Mouse (Mus musculus) intestine, embryonic 15.5 days (tissue): ENCODE measurements around the gene Mvb12a. TPM values are rescaled to one million over a fixed set of nuclear protein-coding genes. Genes with fewer than 3 reads are reported as not detected.
"Not testable (repeated sequence)": the region's sequence is repeated elsewhere in the genome, so short reads cannot be mapped to it uniquely, and the experiment has no call there.

Source experiments
- ATAC-seq: fragments of 200-750 bp; cut with Nextera tagmentation; 2 replicates; pipeline ENCODE4 v1.8.0; 2017; ENCODE audit warnings: moderate TSS enrichment, moderate library complexity
- H3K27ac ChIP-seq: fragments of 300-500 bp; sonication (generic); 2 replicates; pipeline ENCODE4 v1.5.1; 2015; ENCODE audit warnings: mild to moderate bottlenecking, inconsistent platforms
- H3K27me3 ChIP-seq: fragments of 300-500 bp; sonication (generic); replicated peaks from 2 replicates; pipeline ENCODE4 v1.6.1; 2015; ENCODE audit warnings: inconsistent platforms
- H3K36me3 ChIP-seq: fragments of 300-500 bp; sonication (generic); 2 replicates; pipeline ENCODE4 v1.6.1; 2015; ENCODE audit warnings: inconsistent platforms
- H3K4me1 ChIP-seq: fragments of 300-500 bp; sonication (generic); replicated peaks from 2 replicates; pipeline ENCODE4 v1.6.1; 2015; ENCODE audit warnings: inconsistent platforms
- H3K4me2 ChIP-seq: fragments of 300-500 bp; sonication (generic); replicated peaks from 2 replicates; pipeline ENCODE4 v1.6.1; 2015; ENCODE audit warnings: mild to moderate bottlenecking, inconsistent platforms
- H3K4me3 ChIP-seq: fragments of 300-500 bp; sonication (generic); replicated peaks from 2 replicates; pipeline ENCODE4 v1.5.1; 2015; ENCODE audit warnings: inconsistent platforms
- H3K9ac ChIP-seq: fragments of 300-500 bp; sonication (generic); 2 replicates; pipeline ENCODE4 v1.6.1; 2015; ENCODE audit warnings: inconsistent platforms
- H3K9me3 ChIP-seq: fragments of 300-500 bp; sonication (generic); 2 replicates; pipeline ENCODE4 v1.6.1; 2016; ENCODE audit warnings: inconsistent platforms
- WGBS: fragments of 180-500 bp; shearing (Covaris S2); methylation state at CpG from one replicate; pipeline ENCODE4 v1.1.7; 2015; 5-methylcytosine and 5-hydroxymethylcytosine counted together
- polyA plus RNA-seq: library from polyadenylated mRNA; unstranded; fragments of >200 nt; fragmentation: Nextera tagmentation; extraction: Ambion mirVana; gene quantifications from 2 replicates; pipeline ENCODE4 v1.2.1, GENCODE M21; 2015

The Mvb12a gene
- polyA plus RNA-seq, 1 experiment from 2014 or later: 103 TPM

DNA sequence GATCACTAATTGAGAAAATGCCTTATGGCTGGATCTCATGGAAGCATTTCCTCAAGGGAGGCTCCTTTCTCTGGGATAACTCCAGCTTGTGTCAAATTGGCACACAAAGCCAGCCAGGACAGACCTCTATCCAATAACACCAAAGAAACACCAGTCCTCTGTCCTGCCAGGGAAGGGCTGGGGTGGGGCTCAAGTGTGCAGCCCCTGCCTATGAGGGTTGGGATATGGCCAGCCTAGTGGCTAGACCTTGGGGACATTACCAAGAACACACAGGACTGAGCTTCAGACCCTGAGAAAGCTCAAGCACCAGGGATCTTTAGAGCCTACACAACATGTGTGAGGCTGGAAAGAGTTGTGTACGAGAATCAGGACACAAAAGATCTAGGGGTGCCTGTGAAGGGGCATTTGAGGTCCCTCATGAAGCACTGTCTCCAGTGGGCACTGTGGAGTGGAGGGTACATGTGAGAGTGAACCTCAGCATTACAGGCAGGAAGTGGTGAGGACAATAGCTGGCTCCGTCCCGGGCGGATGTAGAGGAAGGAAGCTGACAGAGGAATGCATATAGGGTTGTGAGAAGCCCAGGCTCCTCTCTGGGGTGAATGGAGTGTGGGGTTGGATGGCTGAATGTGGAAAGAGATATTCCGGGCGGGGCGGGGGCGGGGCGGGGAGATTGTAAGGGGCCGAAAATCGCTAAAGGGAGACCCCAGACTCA lies 14.2 kb upstream of the Mvb12a start:
- Histone ChIP-seq H3K27ac (0 out of 2 replicates have a peak overlapping the region, but pooled peaks have one; percentile 51), H3K9ac (no peak overlapping the region)
- ATAC-seq: no peak

GRCm38 (mm10) chr8:71530735-71531467 lies 11.8 kb upstream of the Mvb12a start:
- not testable (repeated sequence) for H3K9me3 ChIP-seq, ATAC-seq, H3K4me3 ChIP-seq, H3K27ac ChIP-seq, H3K4me1 ChIP-seq, H3K4me2 ChIP-seq, H3K36me3 ChIP-seq, H3K9ac ChIP-seq, H3K27me3 ChIP-seq
- 74% methylated on average over 6 of the region's 12 CpGs for WGBS

More for the DNA sequence above, 14.2 kb upstream of the Mvb12a start:
- no peaks in the 10 kb centered on the region for H3K36me3 ChIP-seq
- peaks cover 7% of the 10 kb centered on the region for H3K4me1 ChIP-seq
- 74% methylated on average over 11 of the region's 11 CpGs for WGBS
- H3K4me3 ChIP-seq: no peak overlapping the region
- no peaks in the 10 kb centered on the region for H3K9me3 ChIP-seq
- no peak overlapping the region for H3K4me2 ChIP-seq
- peaks cover 11% of the 10 kb centered on the region for H3K27me3 ChIP-seq

- H3K4me1 ChIP-seq: peaks cover 10% of the 10 kb centered on the region
- no peaks in the 10 kb centered on the region for H3K27me3 ChIP-seq
- H3K36me3 ChIP-seq: no peaks in the 10 kb centered on the region
- no peak overlapping the region for H3K9ac ChIP-seq
- WGBS: 51% methylated on average over 3 of the region's 3 CpGs
- H3K4me2 ChIP-seq: no peak overlapping the region
- H3K27ac ChIP-seq: no peak overlapping the region
- H3K4me3 ChIP-seq: no peak overlapping the region
- ATAC-seq: no peak
- no peaks in the 10 kb centered on the region for H3K9me3 ChIP-seq
These were observed 8.4 kb upstream of the Mvb12a start for GRCm38 (mm10) chr8:71534263-71534810.

DNA sequence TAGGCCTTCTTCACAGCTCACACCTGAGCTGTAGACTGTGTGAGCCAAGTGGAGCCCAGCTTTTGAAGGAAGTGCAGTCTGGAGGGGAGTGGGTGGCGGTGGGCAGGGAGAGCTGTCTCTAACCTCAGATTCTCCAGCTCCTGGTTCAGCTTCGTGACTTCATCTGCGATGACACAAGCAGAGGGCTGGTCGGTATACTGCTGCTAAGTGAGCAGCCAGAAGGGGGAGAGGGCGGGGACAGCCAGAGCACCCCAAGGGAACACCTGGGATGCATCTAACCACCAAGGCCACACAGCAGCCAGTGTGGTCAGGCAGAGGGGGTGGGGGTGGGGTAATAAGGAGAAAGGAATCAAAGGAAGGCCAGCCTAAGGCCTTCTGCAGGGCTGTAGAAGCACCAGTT lies 7.1 kb upstream of the Mvb12a start:
- H3K4me2 ChIP-seq: 0 out of 2 replicates have a peak overlapping the region, but pooled peaks have one; percentile 82

GRCm38 (mm10) chr8:71537028-71537867 lies 5.5 kb upstream of the Mvb12a start, which contains the start of gene Bst2:
Gene Bst2, minus strand, starts transcription at chr8:71537456.
- Histone ChIP-seq H3K4me3 (peak within 1 kb of the TSS; percentile 50), H3K4me1 (peaks cover 10% of the 10 kb centered on the region), H3K36me3 (no peaks in the 10 kb centered on the region), H3K4me2 (peak within 1 kb of the TSS; percentile 82), H3K9ac (peak within 1 kb of the TSS; percentile 63), H3K27ac (peak within 1 kb of the TSS; percentile 83), H3K9me3 (no peaks in the 10 kb centered on the region), H3K27me3 (no peaks in the 10 kb centered on the region)
- WGBS: 3% methylated on average over 37 of the region's 37 CpGs
- ATAC-seq: peak; percentile 92

More for the DNA sequence above, 7.1 kb upstream of the Mvb12a start:
- Histone ChIP-seq H3K9ac (no peak overlapping the region), H3K4me1 (peaks cover 10% of the 10 kb centered on the region), H3K9me3 (no peaks in the 10 kb centered on the region), H3K27ac (no peak overlapping the region), H3K27me3 (no peaks in the 10 kb centered on the region), H3K4me3 (no peak overlapping the region), H3K36me3 (no peaks in the 10 kb centered on the region)
- no peak for ATAC-seq
- 60% methylated on average over 5 of the region's 5 CpGs for WGBS

DNA sequence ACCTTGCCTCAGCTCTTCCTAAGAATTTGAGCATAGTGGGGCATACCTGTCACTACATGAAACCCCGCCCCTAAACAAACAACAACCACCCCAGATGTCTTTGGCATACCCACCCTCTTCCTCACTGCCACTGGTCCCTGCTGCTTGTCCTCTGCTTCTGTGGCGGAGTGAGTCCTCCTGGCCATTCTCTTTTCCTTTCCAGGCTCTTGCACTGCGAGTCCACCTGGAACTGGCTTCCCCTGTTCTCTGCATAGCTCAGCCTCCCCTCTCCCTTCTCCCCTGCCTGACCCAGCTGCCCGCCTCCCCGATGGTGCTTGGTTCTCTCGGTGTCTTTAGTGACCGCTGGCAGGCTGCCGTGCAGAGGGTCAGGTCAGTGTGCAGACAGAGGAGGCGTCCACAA lies 1.0 kb downstream of the Mvb12a start:
- WGBS: 83% methylated on average over 9 of the region's 9 CpGs
- ATAC-seq: no peak
- H3K36me3 ChIP-seq: peaks cover 21% of the 10 kb centered on the region

GRCm38 (mm10) chr8:71545053-71545452 lies 2.3 kb downstream of the Mvb12a start:
- Histone ChIP-seq H3K4me2 (no peak overlapping the region), H3K27me3 (no peaks in the 10 kb centered on the region)
- 93% methylated on average over 11 of the region's 11 CpGs for WGBS

More for the DNA sequence above, 1.0 kb downstream of the Mvb12a start:
- Histone ChIP-seq H3K9me3 (no peaks in the 10 kb centered on the region), H3K27ac (no peak overlapping the region), H3K9ac (peak overlapping the region; percentile 68), H3K4me2 (peak overlapping the region; percentile 86), H3K27me3 (no peaks in the 10 kb centered on the region), H3K4me1 (peaks cover 10% of the 10 kb centered on the region), H3K4me3 (peak overlapping the region; percentile 79)

DNA sequence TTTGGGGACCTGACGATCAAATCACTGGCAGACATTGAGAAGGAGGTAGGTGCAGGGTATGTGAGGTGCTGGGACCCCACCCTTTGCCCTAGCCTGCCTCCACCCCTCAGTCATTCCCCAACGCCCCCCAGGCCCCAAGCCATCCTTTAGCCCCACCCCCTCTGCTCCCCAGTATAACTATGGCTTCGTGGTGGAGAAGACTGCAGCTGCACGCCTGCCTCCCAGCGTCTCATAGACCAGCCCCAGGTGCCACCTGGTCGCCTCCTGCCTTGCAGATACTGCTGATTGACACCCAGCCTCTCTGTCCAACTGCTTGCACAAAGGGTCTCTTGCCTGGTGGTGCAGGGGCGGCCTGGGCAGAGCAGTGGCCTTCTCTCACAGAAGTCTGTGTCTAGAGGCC lies 4.9 kb downstream of the Mvb12a start:
- WGBS: 92% methylated on average over 7 of the region's 7 CpGs
- H3K27me3 ChIP-seq: no peaks in the 10 kb centered on the region
- no peak for ATAC-seq
- H3K9ac ChIP-seq: no peak overlapping the region
- peaks cover 11% of the 10 kb centered on the region for H3K4me1 ChIP-seq
- H3K9me3 ChIP-seq: no peaks in the 10 kb centered on the region
- no peak overlapping the region for H3K4me3 ChIP-seq
- H3K4me2 ChIP-seq: no peak overlapping the region
- H3K36me3 ChIP-seq: peaks cover 23% of the 10 kb centered on the region
- H3K27ac ChIP-seq: no peak overlapping the region

More at GRCm38 (mm10) chr8:71545053-71545452, 2.3 kb downstream of the Mvb12a start:
- H3K4me1 ChIP-seq: peaks cover 10% of the 10 kb centered on the region
- no peak overlapping the region for H3K9ac ChIP-seq
- H3K36me3 ChIP-seq: peaks cover 23% of the 10 kb centered on the region
- no peaks in the 10 kb centered on the region for H3K9me3 ChIP-seq
- no peak for ATAC-seq
- H3K27ac ChIP-seq: no peak overlapping the region
- H3K4me3 ChIP-seq: no peak overlapping the region

- 0 out of 2 replicates have a peak, but pooled peaks cover 2% of the 10 kb centered on the region for H3K4me1 ChIP-seq
- no peak overlapping the region for H3K4me3 ChIP-seq
- H3K27ac ChIP-seq: no peak overlapping the region
- no peak overlapping the region for H3K9ac ChIP-seq
- H3K27me3 ChIP-seq: 0 out of 2 replicates have a peak, but pooled peaks cover 4% of the 10 kb centered on the region
- no peaks in the 10 kb centered on the region for H3K9me3 ChIP-seq
- H3K4me2 ChIP-seq: no peak overlapping the region
- H3K36me3 ChIP-seq: peaks cover 15% of the 10 kb centered on the region
- 71% methylated on average over 7 of the region's 7 CpGs for WGBS
- ATAC-seq: no peak
These were observed 8.0 kb downstream of the Mvb12a start for GRCm38 (mm10) chr8:71550754-71551153.

- H3K27ac ChIP-seq: no peak overlapping the region
- no peak overlapping the region for H3K4me2 ChIP-seq
- ATAC-seq: no peak; the same call in 1 of the 2 replicates
- H3K4me1 ChIP-seq: 0 out of 2 replicates have a peak, but pooled peaks cover 2% of the 10 kb centered on the region
- peaks cover 9% of the 10 kb centered on the region for H3K36me3 ChIP-seq
- no peak overlapping the region for H3K4me3 ChIP-seq
- H3K27me3 ChIP-seq: peaks cover 21% of the 10 kb centered on the region
- H3K9ac ChIP-seq: no peak overlapping the region
- no peaks in the 10 kb centered on the region for H3K9me3 ChIP-seq
- WGBS: 54% methylated on average over 6 of the region's 6 CpGs
These were observed 10.0 kb downstream of the Mvb12a start for GRCm38 (mm10) chr8:71552770-71553169.

DNA sequence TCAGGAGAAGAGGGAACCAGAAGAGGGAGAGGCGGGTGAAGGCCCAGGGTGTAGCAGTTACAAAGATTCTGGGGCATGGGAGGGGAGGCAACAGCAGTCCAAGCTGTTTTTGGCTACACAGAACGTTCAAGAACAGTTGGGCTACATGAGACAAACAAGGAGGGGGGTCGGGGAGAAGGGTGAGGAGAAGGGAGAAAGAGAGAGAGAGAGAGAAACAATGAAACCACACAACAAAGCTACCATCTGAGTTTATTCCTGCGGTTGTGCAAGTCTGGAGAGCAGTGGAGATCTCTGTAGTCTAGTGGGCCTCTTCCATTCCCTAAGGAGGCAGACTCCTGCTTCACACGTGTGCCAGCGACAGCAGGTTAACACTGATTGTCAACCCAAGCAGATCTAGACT lies 11.3 kb downstream of the Mvb12a start:
- Histone ChIP-seq H3K9me3 (no peaks in the 10 kb centered on the region), H3K27ac (no peak overlapping the region), H3K4me3 (no peak overlapping the region), H3K9ac (no peak overlapping the region), H3K36me3 (no peaks in the 10 kb centered on the region), H3K4me1 (0 out of 2 replicates have a peak, but pooled peaks cover 11% of the 10 kb centered on the region), H3K4me2 (no peak overlapping the region), H3K27me3 (peaks cover 33% of the 10 kb centered on the region)
- no peak for ATAC-seq
- WGBS: 66% methylated on average over 6 of the region's 6 CpGs
